Mouse (Mus musculus) spleen, adult 18-20 months (tissue): ENCODE results near the gene Gpank1.
A peak's percentile ranks its signal among the peaks of the same experiment; 100 is the strongest.

Experiments
- DNase-seq, 2 experiments: peaks; one replicate each; pipeline ENCODE4 v3.0.0; 2022; ENCODE audit warnings: mixed read lengths in 2 of 2

Gpank1 gene

DNA sequence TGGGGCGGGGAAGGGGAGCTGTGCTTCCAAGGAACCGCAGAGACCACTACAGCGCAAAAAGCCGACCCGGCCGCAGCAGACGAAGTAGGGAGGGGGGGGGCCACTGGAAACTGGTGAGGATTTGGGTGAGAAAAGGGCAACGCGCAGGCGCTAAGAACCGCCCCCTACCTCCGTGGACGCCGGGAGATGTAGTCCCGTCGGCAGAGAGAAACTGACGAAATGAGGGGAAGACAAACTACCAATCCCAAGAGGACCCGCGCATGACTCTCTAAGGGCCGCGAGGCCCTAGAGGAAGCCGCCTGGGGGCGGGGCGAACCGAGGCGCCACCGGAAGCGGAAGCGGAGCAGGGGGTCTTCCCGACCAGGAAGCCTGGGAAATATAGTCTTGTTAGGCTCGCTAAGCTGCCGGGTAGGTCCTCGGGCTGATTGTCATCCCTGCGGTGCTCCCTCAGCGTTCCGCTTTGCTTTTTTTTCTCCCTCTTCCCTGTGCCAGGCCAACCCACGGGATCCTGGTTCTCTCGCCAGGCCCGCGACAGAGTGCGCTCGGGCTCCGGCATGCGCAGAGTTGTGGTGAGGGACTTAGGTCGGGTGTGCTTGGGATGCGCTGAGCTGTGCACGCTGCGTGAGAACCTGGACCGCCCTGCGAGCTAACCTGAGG is at the start of gene Gpank1:
TSS of gene Gpank1 (plus strand) at position 313 of the 657 bp plus-strand sequence.
- peak; percentile 95 to 96 for DNase-seq

- no peak for DNase-seq
These were observed 47.2 kb upstream of the Gpank1 start for GRCm38 (mm10) chr17:35074097-35074496.

DNA sequence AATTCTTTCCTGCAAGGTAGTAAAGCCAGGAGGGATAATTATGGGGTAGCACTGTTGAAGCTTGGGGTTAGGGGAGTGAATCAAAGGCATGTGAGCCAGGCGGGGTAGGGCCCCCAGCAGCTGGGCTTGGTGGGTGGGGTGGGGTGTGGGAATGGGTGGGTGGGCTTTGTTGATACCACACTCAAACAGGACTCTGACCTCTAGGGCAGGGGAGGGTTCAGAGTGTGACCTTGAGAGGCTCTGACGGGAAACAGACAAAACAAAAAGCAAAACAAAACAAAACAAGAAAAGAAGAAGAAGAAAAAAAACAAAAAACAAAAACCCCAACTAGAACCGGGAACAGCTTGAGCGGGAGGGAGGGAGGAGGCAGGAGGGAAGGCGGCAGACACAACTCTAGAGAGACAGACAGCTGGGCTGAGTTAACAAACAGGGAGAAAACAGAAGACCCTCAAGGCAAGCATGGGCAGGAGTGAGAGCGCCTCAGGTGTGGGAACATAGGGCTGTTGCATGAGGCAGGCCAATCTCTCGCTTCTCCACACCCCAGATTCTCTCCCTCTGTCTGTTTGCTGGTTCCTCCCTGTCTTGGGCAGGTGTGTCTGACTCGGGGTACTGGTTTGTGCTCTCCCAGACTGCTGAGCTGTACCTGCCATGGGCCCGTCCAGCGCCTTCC is 44.6 kb upstream of the Gpank1 start, which contains the start of gene Ly6g6e:
TSS of gene Ly6g6e (plus strand) at position 396 of the 670 bp plus-strand sequence.
- no peak for DNase-seq

DNA sequence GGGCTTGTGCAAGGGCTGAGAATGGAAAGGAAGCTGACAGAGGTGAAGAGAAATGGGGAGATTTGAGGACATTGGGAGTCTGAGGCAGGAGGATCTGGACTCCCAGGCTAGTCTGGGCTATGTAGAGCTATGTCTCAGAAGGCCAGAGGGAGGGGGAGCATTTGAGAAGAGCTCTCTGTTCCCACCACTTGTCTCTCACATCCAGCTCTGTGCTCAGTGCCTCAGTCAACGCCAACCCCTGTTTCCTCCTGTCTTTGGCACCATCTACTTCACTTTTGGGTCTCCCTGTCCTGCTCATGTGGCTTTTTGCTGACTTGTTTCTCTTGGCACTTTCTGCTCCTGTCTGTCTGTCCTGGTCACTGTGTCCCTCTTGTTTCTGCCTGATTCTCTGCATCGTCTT is 44.0 kb upstream of the Gpank1 start:
- no peak for DNase-seq

DNA sequence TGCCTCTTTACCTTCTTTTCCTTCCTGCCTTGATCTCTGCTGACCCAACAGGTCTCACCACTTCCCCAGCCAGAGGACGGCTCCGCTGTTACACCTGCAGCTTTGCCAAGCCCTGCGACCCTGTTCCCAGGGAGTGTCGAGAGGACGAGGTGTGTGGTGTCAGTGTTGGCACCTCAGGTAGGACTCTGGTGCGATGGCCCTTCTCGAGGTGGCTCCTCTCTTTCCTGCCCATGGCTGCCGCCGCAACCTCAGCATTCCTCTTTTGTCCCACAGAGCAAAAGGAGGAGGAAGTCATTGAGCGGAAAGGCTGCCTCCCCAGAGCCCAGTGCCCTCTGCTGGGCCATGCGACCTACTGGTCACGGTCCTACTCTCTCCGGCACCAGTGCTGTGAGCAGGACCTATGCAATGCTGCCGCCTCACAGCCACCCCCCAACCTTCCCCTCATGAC is 43.4 kb upstream of the Gpank1 start, which contains the start of gene Ly6g6d:
TSS of gene Ly6g6d (minus strand) at position 280 of the 448 bp plus-strand sequence.
- DNase-seq: peak in 1 of 2 experiments; percentile 32

DNA sequence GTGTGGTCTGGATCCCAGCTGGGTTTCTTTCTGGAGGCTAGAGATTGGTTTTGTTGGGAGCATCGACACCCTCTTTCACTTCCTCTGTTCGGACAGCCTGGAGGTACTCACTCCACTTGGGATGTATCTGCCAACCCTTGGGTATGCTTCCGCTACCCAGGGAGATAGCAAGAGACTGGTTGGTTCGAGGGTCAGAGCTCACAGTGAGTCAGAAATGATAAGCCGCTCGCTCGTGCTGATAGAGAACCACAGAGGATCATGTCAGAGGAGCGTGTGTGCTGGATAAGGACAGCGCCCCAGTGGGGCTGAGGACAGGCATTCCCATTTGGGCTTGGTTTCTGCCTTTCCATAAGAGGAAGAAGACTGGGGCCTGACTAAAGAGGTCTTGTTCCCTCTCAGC is 41.5 kb upstream of the Gpank1 start:
- DNase-seq: no peak

GRCm38 (mm10) chr17:35080248-35080647 is 41.0 kb upstream of the Gpank1 start:
- no peak for DNase-seq

DNA sequence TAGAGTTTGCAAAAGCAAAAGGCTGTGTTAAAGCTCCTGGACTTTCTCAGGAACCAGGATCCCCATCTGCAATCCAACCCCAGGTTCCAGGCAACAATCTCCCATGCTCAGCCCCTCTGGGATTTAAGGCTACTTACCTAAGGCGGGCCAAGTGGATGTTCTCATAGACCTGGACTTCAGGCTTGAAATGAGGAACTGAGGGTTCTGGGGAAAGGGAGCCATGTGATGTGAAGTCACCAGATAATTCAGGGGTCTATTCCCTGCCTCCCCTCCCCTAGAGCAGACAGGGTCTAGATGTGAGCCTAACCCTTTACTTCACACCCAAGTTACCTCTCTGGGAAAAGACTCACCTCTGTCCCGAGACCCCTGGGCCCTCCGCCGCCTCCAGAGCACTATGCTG is 40.5 kb upstream of the Gpank1 start:
- DNase-seq: no peak

GRCm38 (mm10) chr17:35082841-35083576 is 38.2 kb upstream of the Gpank1 start:
- no peak for DNase-seq

DNA sequence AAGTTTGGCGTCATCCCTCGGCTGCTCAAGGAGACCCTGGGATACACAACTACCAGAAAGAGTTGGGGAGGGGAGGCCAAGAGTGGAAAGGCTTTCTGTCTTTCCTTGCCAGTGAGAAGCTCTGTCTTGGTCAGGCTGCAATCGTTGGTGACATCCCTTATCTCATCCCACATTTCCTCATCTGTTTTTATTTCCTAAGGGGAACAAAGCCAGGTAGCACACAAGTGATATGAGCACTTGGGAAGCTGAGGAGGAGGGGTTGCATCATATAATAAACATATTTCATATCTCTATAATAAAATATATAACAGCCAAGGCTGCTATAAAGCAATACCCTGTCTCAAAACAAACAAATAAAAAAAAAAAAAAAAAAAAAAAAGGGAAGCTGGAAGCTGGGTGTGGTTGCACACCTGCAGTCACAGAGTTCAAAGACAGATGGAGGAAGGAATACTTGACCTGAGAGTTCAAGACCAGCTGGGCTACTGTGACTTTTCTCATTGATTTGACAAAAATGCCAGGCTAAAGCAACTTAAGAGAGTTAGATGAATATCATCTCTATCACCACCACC is 37.2 kb upstream of the Gpank1 start:
- no peak for DNase-seq

GRCm38 (mm10) chr17:35085208-35085865 is 35.9 kb upstream of the Gpank1 start, which contains the start of gene Ly6g6f:
TSS of gene Ly6g6f (minus strand) at chr17:35085610.
- DNase-seq: no peak

GRCm38 (mm10) chr17:35088151-35088550 is 33.1 kb upstream of the Gpank1 start:
- no peak for DNase-seq

- peak; percentile 88 to 92 for DNase-seq
These were observed 32.2 kb upstream of the Gpank1 start, which contains the start of gene Abhd16a for GRCm38 (mm10) chr17:35088825-35089644. TSS of gene Abhd16a (plus strand) at chr17:35089263.

- DNase-seq: no peak
These were observed 30.9 kb upstream of the Gpank1 start for GRCm38 (mm10) chr17:35090166-35090932.

- no peak for DNase-seq
These were observed 28.7 kb upstream of the Gpank1 start for GRCm38 (mm10) chr17:35092403-35093198.

- no peak for DNase-seq
These were observed 26.5 kb upstream of the Gpank1 start for GRCm38 (mm10) chr17:35094475-35095365.

DNA sequence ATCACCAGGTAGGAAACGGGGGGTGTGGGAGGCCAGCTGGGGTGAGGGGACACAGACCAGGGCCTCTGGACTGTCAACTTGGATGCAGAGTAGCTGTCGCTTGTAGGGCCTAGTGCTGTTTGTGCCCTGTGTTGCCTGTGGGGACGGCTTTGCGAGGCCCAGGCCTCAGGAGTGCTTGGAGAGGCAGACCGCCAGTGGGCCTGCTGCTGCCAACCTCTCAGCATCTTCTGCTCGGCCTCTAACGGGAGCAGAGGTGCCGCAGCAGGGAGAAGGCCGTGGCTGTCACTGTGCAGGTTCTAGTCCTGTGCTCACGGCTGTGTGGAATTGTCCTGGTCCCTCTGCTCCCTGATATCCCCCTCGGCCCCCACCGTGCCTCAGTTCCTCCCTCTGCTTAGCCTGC is 24.7 kb upstream of the Gpank1 start:
- DNase-seq: no peak

- DNase-seq: no peak
These were observed 24.0 kb upstream of the Gpank1 start for GRCm38 (mm10) chr17:35097164-35097655.
